Comparison of ENCODE assay signal across 19 mouse cellular contexts in genomic region chr7:137013433-137013832, GRCm38 (mm10).
"Had no signal": no experiment of that assay in that cellular context is flagged by ENCODE, and none has a peak within 500 bp of the region (broad histone marks: within the 10 kb centered on the region; RNA-seq: fewer than 3 reads in every experiment).

No protein-coding gene starts in this region.

- H3K27me3 ChIP-seq: neural tube, embryonic 15.5 days had no signal

- H3K4me2 ChIP-seq: lung, embryonic 14.5 days; midbrain, embryonic 12.5 days; neural tube, embryonic 13.5 days; neural tube, embryonic 15.5 days had no signal

- H3K27ac ChIP-seq: midbrain, embryonic 10.5 days; midbrain, embryonic 12.5 days; neural tube, embryonic 13.5 days; neural tube, embryonic 15.5 days had no signal

- H3K9me3 ChIP-seq: midbrain, embryonic 10.5 days; midbrain, embryonic 12.5 days; neural tube, embryonic 15.5 days had no signal

- H3K36me3 ChIP-seq: midbrain, embryonic 10.5 days; midbrain, embryonic 12.5 days; neural tube, embryonic 13.5 days; neural tube, embryonic 15.5 days had no signal

- ATAC-seq: midbrain, embryonic 16.5 days had no signal

- H3K4me1 ChIP-seq: neural tube, embryonic 15.5 days had no signal

- H3K9ac ChIP-seq: lung, embryonic 14.5 days; midbrain, embryonic 12.5 days; neural tube, embryonic 13.5 days; neural tube, embryonic 15.5 days had no signal

- H3K4me3 ChIP-seq: midbrain, embryonic 10.5 days; midbrain, embryonic 12.5 days; myocyte; neural tube, embryonic 13.5 days; neural tube, embryonic 15.5 days had no signal

- DNase-seq: lung, adult 18-20 months; lung, embryonic 14.5 days; lung, postnatal 10 days; lung, postnatal 4 days; midbrain, embryonic 14.5 days; retina, postnatal 1 day; right cerebral cortex, adult 18-20 months; right cerebral cortex, postnatal 25 days; right cerebral cortex, postnatal 4 days; spleen, adult 18-20 months; thymus, adult 18-20 months; thymus, postnatal 14 days; thymus, postnatal 36 days had no signal
